Mouse (Mus musculus) heart, postnatal 0 days (tissue): ENCODE results near the gene Vmn1r111. TPM values are rescaled to one million over a fixed set of nuclear protein-coding genes. Genes with fewer than 3 reads are reported as not detected.
"Not testable (repeated sequence)": the region's sequence is repeated elsewhere in the genome, so short reads cannot be mapped to it uniquely, and the experiment has no call there.

ENCODE experiments used
- ATAC-seq: fragments of 200-750 bp; cut with Nextera tagmentation; 2 replicates; pipeline ENCODE4 v1.8.0; 2017; ENCODE audit warnings: low read depth, moderate number of reproducible peaks, moderate library complexity; ENCODE audit not compliant: insufficient read depth
- DNase-seq: peaks from one replicate; pipeline ENCODE4 v3.0.0-alpha.2; 2016; ENCODE audit warnings: low spot score
- H3K27ac ChIP-seq: fragments of 300-500 bp; sonication (generic); 2 replicates; pipeline ENCODE4 v1.5.1; 2014; ENCODE audit warnings: low read depth, mild to moderate bottlenecking
- H3K27me3 ChIP-seq: fragments of 300-500 bp; sonication (generic); 2 replicates; pipeline ENCODE4 v1.6.1; 2014; ENCODE audit warnings: low read length, mixed read lengths; ENCODE audit not compliant: control insufficient read depth, insufficient read depth
- H3K36me3 ChIP-seq: fragments of 300-500 bp; sonication (generic); replicated peaks from 2 replicates; pipeline ENCODE4 v1.6.1; 2014; ENCODE audit warnings: low read length, mixed read lengths; ENCODE audit not compliant: control insufficient read depth, insufficient read depth
- H3K4me1 ChIP-seq: fragments of 300-500 bp; sonication (generic); 2 replicates; pipeline ENCODE4 v1.6.1; 2014; ENCODE audit warnings: antibody characterized with exemption; ENCODE audit not compliant: control insufficient read depth, insufficient read depth
- H3K4me2 ChIP-seq: fragments of 300-500 bp; sonication (generic); 2 replicates; pipeline ENCODE4 v1.6.1; 2014; ENCODE audit warnings: low read depth, mild to moderate bottlenecking, low read length, moderate library complexity
- H3K4me3 ChIP-seq: fragments of 300-500 bp; sonication (generic); 2 replicates; pipeline ENCODE4 v1.5.1; 2014; ENCODE audit warnings: low read depth, low read length
- H3K9ac ChIP-seq: fragments of 300-500 bp; sonication (generic); replicated peaks from 2 replicates; pipeline ENCODE4 v1.6.1; 2014; ENCODE audit warnings: low read depth, low read length, mixed read lengths
- H3K9me3 ChIP-seq: fragments of 300-500 bp; sonication (generic); replicated peaks from 2 replicates; pipeline ENCODE4 v1.6.1; 2016; ENCODE audit warnings: low read length; ENCODE audit not compliant: control insufficient read depth
- WGBS: fragments of 180-500 bp; shearing (Covaris S2); extraction: QIAGEN DNeasy Blood & Tissue Kit; methylation state at CpG from one replicate; pipeline ENCODE4 v1.1.7; 2014; 5-methylcytosine and 5-hydroxymethylcytosine counted together
- polyA plus RNA-seq: library from polyadenylated mRNA; unstranded; fragments of >200 nt; fragmentation: Nextera tagmentation; extraction: Ambion mirVana; gene quantifications from 2 replicates; pipeline ENCODE4 v1.2.1, GENCODE M21; 2015
- total RNA-seq: library from RNA; depleted of rRNA; stranded (reverse); fragments of >200 nt; gene quantifications from 2 replicates; pipeline ENCODE4 v1.2.3, GENCODE M21; 2014; ENCODE audit warnings: low replicate concordance; rRNA removed

The Vmn1r111 gene
- total RNA-seq (not detected in 2 replicates), polyA plus RNA-seq (not detected in 2 replicates)

GRCm38 (mm10) chr7:20703116-20703515, at the start of gene Vmn1r111:
Gene Vmn1r111 (minus strand): TSS chr7:20703216.
- not testable (repeated sequence) for H3K4me2 ChIP-seq, H3K9ac ChIP-seq, H3K27ac ChIP-seq, DNase-seq, H3K4me1 ChIP-seq, H3K27me3 ChIP-seq, ATAC-seq, H3K4me3 ChIP-seq, H3K36me3 ChIP-seq, H3K9me3 ChIP-seq
- WGBS: no CpG with 5 or more reads among the region's 2 CpGs

GRCm38 (mm10) chr7:20730524-20730923, 27.5 kb upstream of the Vmn1r111 start, which contains the start of gene Gm10668:
Gene Gm10668 (minus strand): TSS chr7:20730624.
- H3K36me3 ChIP-seq, H3K4me3 ChIP-seq, H3K4me2 ChIP-seq, H3K4me1 ChIP-seq, ATAC-seq, DNase-seq, H3K27ac ChIP-seq, H3K27me3 ChIP-seq, H3K9me3 ChIP-seq, H3K9ac ChIP-seq: not testable (repeated sequence)
- WGBS: no CpG with 5 or more reads among the region's 1 CpGs

GRCm38 (mm10) chr7:20668618-20669017, 34.4 kb downstream of the Vmn1r111 start, which contains the start of gene Vmn1r107:
Gene Vmn1r107 (plus strand): TSS chr7:20668918.
- DNase-seq, H3K36me3 ChIP-seq, H3K4me2 ChIP-seq, ATAC-seq, H3K27me3 ChIP-seq, H3K9me3 ChIP-seq, H3K4me3 ChIP-seq, H3K9ac ChIP-seq, H3K27ac ChIP-seq, H3K4me1 ChIP-seq: not testable (repeated sequence)
- WGBS: no CpG with 5 or more reads among the region's 3 CpGs

Other genes with a start within 250 kb of the Vmn1r111 start
- not detected in 2 replicates for gene Gm10670, start 228.3 kb downstream of the Vmn1r111 start, total RNA-seq
- gene Gm10670, start 228.3 kb downstream of the Vmn1r111 start, polyA plus RNA-seq: not detected in 2 replicates
- gene Vmn1r103, start 192.7 kb downstream of the Vmn1r111 start, total RNA-seq: not detected in 2 replicates
- gene Vmn1r103, start 192.7 kb downstream of the Vmn1r111 start, polyA plus RNA-seq: not detected in 2 replicates
- not detected in 2 replicates for gene Vmn1r104, start 169.4 kb downstream of the Vmn1r111 start, total RNA-seq
- not detected in 2 replicates for gene Vmn1r104, start 169.4 kb downstream of the Vmn1r111 start, polyA plus RNA-seq
- not detected in 2 replicates for gene Gm5726, start 157.5 kb downstream of the Vmn1r111 start, total RNA-seq
- gene Gm5726, start 157.5 kb downstream of the Vmn1r111 start, polyA plus RNA-seq: not detected in 2 replicates
- gene Gm4141, start 127.0 kb downstream of the Vmn1r111 start, total RNA-seq: not detected in 2 replicates
- gene Gm4141, start 127.0 kb downstream of the Vmn1r111 start, polyA plus RNA-seq: not detected in 2 replicates
- not detected in 2 replicates for gene Gm4513, start 104.2 kb downstream of the Vmn1r111 start, total RNA-seq
- gene Gm4513, start 104.2 kb downstream of the Vmn1r111 start, polyA plus RNA-seq: not detected in 2 replicates
- not detected in 2 replicates for gene Vmn1r107, start 34.3 kb downstream of the Vmn1r111 start, total RNA-seq
- not detected in 2 replicates for gene Vmn1r107, start 34.3 kb downstream of the Vmn1r111 start, polyA plus RNA-seq
- gene Gm10668, start 27.4 kb upstream of the Vmn1r111 start, total RNA-seq: not detected in 2 replicates
- not detected in 2 replicates for gene Gm10668, start 27.4 kb upstream of the Vmn1r111 start, polyA plus RNA-seq
- gene Vmn1r112, start 68.0 kb upstream of the Vmn1r111 start, total RNA-seq: not detected in 2 replicates
- gene Vmn1r112, start 68.0 kb upstream of the Vmn1r111 start, polyA plus RNA-seq: not detected in 2 replicates
- not detected in 2 replicates for gene Vmn1r113, start 84.1 kb upstream of the Vmn1r111 start, total RNA-seq
- gene Vmn1r113, start 84.1 kb upstream of the Vmn1r111 start, polyA plus RNA-seq: not detected in 2 replicates
- gene Vmn1r114, start 109.0 kb upstream of the Vmn1r111 start, total RNA-seq: not detected in 2 replicates
- gene Vmn1r114, start 109.0 kb upstream of the Vmn1r111 start, polyA plus RNA-seq: not detected in 2 replicates
- not detected in 2 replicates for gene Vmn1r115, start 141.8 kb upstream of the Vmn1r111 start, total RNA-seq
- gene Vmn1r115, start 141.8 kb upstream of the Vmn1r111 start, polyA plus RNA-seq: not detected in 2 replicates
- not detected in 2 replicates for gene Vmn1r116, start 169.0 kb upstream of the Vmn1r111 start, total RNA-seq
- gene Vmn1r116, start 169.0 kb upstream of the Vmn1r111 start, polyA plus RNA-seq: not detected in 2 replicates
- not detected in 2 replicates for gene Vmn1r117, start 180.9 kb upstream of the Vmn1r111 start, total RNA-seq
- not detected in 2 replicates for gene Vmn1r117, start 180.9 kb upstream of the Vmn1r111 start, polyA plus RNA-seq
- not detected in 2 replicates for gene Vmn1r118, start 209.1 kb upstream of the Vmn1r111 start, total RNA-seq
- not detected in 2 replicates for gene Vmn1r118, start 209.1 kb upstream of the Vmn1r111 start, polyA plus RNA-seq